Mouse (Mus musculus): Measurements from ENCODE around the gene Olfr215. TPM values are rescaled to one million over a fixed set of nuclear protein-coding genes. Genes with fewer than 3 reads are reported as not detected.
"Not testable (repeated sequence)": the region's sequence is repeated elsewhere in the genome, so short reads cannot be mapped to it uniquely, and the experiment has no call there.

Gene Olfr215
- total RNA-seq (2015): not detected in 2 replicates
- not detected in 2 replicates for total RNA-seq (2017)

- no peak for ATAC-seq (ENCODE audit: poor library complexity, severe bottlenecking)
These were observed at the start of gene Olfr215 for GRCm38 (mm10) chr6:116584095-116584494. Olfr215 (minus strand) TSS chr6:116584195.

- peak; percentile 58 for ATAC-seq (ENCODE audit: poor library complexity, severe bottlenecking)
These were observed 48.1 kb upstream of the Olfr215 start for GRCm38 (mm10) chr6:116632129-116632528.

- no peak for ATAC-seq (ENCODE audit: poor library complexity, severe bottlenecking)
These were observed 45.8 kb upstream of the Olfr215 start for GRCm38 (mm10) chr6:116629766-116630165.

GRCm38 (mm10) chr6:116628539-116629171 lies 44.7 kb upstream of the Olfr215 start, which contains the start of gene Zfp422:
Zfp422 (minus strand) TSS chr6:116628999.
- ATAC-seq (ENCODE audit: poor library complexity, severe bottlenecking): peak; percentile 54

GRCm38 (mm10) chr6:116628095-116628494 lies 44.1 kb upstream of the Olfr215 start:
- ATAC-seq (ENCODE audit: poor library complexity, severe bottlenecking): no peak

- ATAC-seq (ENCODE audit: poor library complexity, severe bottlenecking): not testable (repeated sequence)
These were observed 42.4 kb upstream of the Olfr215 start for GRCm38 (mm10) chr6:116626417-116626816.

- ATAC-seq (ENCODE audit: poor library complexity, severe bottlenecking): peak; percentile 63
These were observed 37.5 kb upstream of the Olfr215 start for GRCm38 (mm10) chr6:116621318-116622023.

GRCm38 (mm10) chr6:116618073-116618472 lies 34.1 kb upstream of the Olfr215 start:
- no peak for ATAC-seq (ENCODE audit: poor library complexity, severe bottlenecking)

- no peak for ATAC-seq (ENCODE audit: poor library complexity, severe bottlenecking)
These were observed 31.7 kb upstream of the Olfr215 start for GRCm38 (mm10) chr6:116615719-116616118.

- no peak for ATAC-seq (ENCODE audit: poor library complexity, severe bottlenecking)
These were observed 23.2 kb upstream of the Olfr215 start for GRCm38 (mm10) chr6:116607230-116607629.

GRCm38 (mm10) chr6:116600969-116601368 lies 17.0 kb upstream of the Olfr215 start:
- not testable (repeated sequence) for ATAC-seq (ENCODE audit: poor library complexity, severe bottlenecking)

- peak; percentile 82 for ATAC-seq (ENCODE audit: poor library complexity, severe bottlenecking)
These were observed 14.2 kb downstream of the Olfr215 start for GRCm38 (mm10) chr6:116569834-116570233.

- ATAC-seq (ENCODE audit: poor library complexity, severe bottlenecking): no peak
These were observed 29.0 kb downstream of the Olfr215 start for GRCm38 (mm10) chr6:116554952-116555351.

GRCm38 (mm10) chr6:116553935-116554334 lies 30.1 kb downstream of the Olfr215 start, which contains the start of gene Olfr214:
Olfr214 (plus strand) TSS chr6:116554235.
- no peak for ATAC-seq (ENCODE audit: poor library complexity, severe bottlenecking)

- not testable (repeated sequence) for ATAC-seq (ENCODE audit: poor library complexity, severe bottlenecking)
These were observed 33.2 kb downstream of the Olfr215 start, which contains the start of gene Gm5580 for GRCm38 (mm10) chr6:116550841-116551240. Gm5580 (plus strand) TSS chr6:116551141.

GRCm38 (mm10) chr6:116542500-116542899 lies 41.5 kb downstream of the Olfr215 start:
- no peak for ATAC-seq (ENCODE audit: poor library complexity, severe bottlenecking)

- no peak for ATAC-seq (ENCODE audit: poor library complexity, severe bottlenecking)
These were observed 45.8 kb downstream of the Olfr215 start, which contains the start of gene Olfr213 for GRCm38 (mm10) chr6:116538156-116538555. Olfr213 (plus strand) TSS chr6:116538456.

Other genes starting within 250 kb of the Olfr215 start
- 4.7 and 8.4 TPM in 2 replicates for gene March8, start 246.2 kb downstream of the Olfr215 start, total RNA-seq (2015)
- gene March8, start 246.2 kb downstream of the Olfr215 start, total RNA-seq (2017): 15.1 and 15.2 TPM in 2 replicates
- 53.8 and 58.6 TPM in 2 replicates for gene Alox5, start 123.0 kb downstream of the Olfr215 start, total RNA-seq (2015)
- gene Alox5, start 123.0 kb downstream of the Olfr215 start, total RNA-seq (2017): 55.0 and 61.5 TPM in 2 replicates
- gene Olfr211, start 95.1 kb downstream of the Olfr215 start, total RNA-seq (2015): not detected in 2 replicates
- gene Olfr211, start 95.1 kb downstream of the Olfr215 start, total RNA-seq (2017): not detected in 2 replicates
- 0.20 and 0.43 TPM in 2 replicates for gene Olfr212, start 77.7 kb downstream of the Olfr215 start, total RNA-seq (2015)
- 0.24 TPM in 1 of 2 replicates, not detected in the other for gene Olfr212, start 77.7 kb downstream of the Olfr215 start, total RNA-seq (2017)
- not detected in 2 replicates for gene Olfr213, start 45.7 kb downstream of the Olfr215 start, total RNA-seq (2015)
- gene Olfr213, start 45.7 kb downstream of the Olfr215 start, total RNA-seq (2017): not detected in 2 replicates
- gene Gm5580, start 33.1 kb downstream of the Olfr215 start, total RNA-seq (2015): 0.52 and 0.89 TPM in 2 replicates
- 0.15 and 0.37 TPM in 2 replicates for gene Gm5580, start 33.1 kb downstream of the Olfr215 start, total RNA-seq (2017)
- gene Olfr214, start 30.0 kb downstream of the Olfr215 start, total RNA-seq (2015): not detected in 2 replicates
- gene Olfr214, start 30.0 kb downstream of the Olfr215 start, total RNA-seq (2017): not detected in 2 replicates
- 53.4 and 53.8 TPM in 2 replicates for gene Zfp422, start 44.8 kb upstream of the Olfr215 start, total RNA-seq (2015)
- gene Zfp422, start 44.8 kb upstream of the Olfr215 start, total RNA-seq (2017): 20.6 and 20.8 TPM in 2 replicates
- gene Depp1, start 66.4 kb upstream of the Olfr215 start, total RNA-seq (2015): 0.36 TPM in 1 of 2 replicates, not detected in the other
- gene Depp1, start 66.4 kb upstream of the Olfr215 start, total RNA-seq (2017): 0.18 and 0.49 TPM in 2 replicates
- gene Rassf4, start 89.8 kb upstream of the Olfr215 start, total RNA-seq (2015): 229 and 230 TPM in 2 replicates
- 165 and 181 TPM in 2 replicates for gene Rassf4, start 89.8 kb upstream of the Olfr215 start, total RNA-seq (2017)
- gene Tmem72, start 132.7 kb upstream of the Olfr215 start, total RNA-seq (2015): 0.13 and 0.21 TPM in 2 replicates
- gene Tmem72, start 132.7 kb upstream of the Olfr215 start, total RNA-seq (2017): 0.12 and 0.33 TPM in 2 replicates